Mouse (Mus musculus): Measurements from ENCODE around the gene Rbm12. TPM values are rescaled to one million over a fixed set of nuclear protein-coding genes. Genes with fewer than 3 reads are reported as not detected.

Gene Rbm12
- 50.8 and 52.6 TPM in 2 replicates for polyA plus RNA-seq (2016; fragmentation: Nextera tagmentation; extraction: Ambion mirVana)

DNA sequence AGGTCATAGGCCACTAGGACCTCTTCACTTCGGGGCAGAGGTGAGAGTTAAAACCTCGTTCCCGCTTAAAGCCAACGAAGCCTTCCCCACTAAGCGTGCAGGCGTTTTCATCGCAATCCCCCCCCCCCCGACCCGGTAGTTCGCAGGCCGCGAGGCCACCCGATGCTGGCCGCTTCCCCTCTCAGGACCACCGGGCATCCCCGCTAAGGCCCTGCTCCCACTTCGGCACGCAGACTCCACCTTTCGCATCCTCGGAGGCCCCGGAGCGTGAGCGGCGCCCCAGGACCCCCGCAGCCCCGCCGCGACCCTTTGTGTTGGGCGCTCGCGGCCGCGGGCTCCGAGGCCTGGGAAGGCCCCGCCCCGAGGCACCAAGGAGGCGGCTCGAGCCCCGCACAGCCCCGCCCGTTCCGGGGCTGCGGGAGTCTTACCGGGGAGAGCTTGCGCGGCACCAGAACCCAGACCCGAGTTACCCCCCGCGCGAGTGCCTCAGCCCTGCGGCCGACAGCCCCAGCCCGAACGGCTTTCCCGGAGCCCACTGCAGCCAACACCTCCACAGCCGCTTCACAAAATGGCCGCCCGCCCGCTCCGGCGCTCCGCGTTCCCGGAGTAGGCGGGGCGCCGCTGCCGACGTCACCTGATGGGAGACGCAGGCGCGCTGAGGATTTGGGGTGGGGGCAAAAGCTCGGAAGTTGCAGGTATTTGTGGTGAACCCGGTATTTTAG is at the start of gene Rbm12, which contains the start of gene Cpne1:
Rbm12 (minus strand) TSS at position 621 of the 722 bp plus-strand sequence.
Cpne1 (minus strand) TSS at position 608 of the 722 bp plus-strand sequence.
- under 1% methylated on average over 74 of the region's 74 CpGs for WGBS
- DNase-seq (ENCODE audit: low spot score): peak; percentile 97
- Histone ChIP-seq H3K4me3 (peak within 1 kb of the TSS; percentile 93), H3K36me3 (replicated peaks) (peaks cover 30% of the 10 kb centered on the region), H3K4me1 (peaks cover 15% of the 10 kb centered on the region), H3K27ac (replicated peaks) (peak within 1 kb of the TSS; percentile 96), H3K9me3 (no peaks in the 10 kb centered on the region), H3K27me3 (replicated peaks; ENCODE audit: low read depth, poor library complexity, severe bottlenecking) (no peaks in the 10 kb centered on the region)

DNA sequence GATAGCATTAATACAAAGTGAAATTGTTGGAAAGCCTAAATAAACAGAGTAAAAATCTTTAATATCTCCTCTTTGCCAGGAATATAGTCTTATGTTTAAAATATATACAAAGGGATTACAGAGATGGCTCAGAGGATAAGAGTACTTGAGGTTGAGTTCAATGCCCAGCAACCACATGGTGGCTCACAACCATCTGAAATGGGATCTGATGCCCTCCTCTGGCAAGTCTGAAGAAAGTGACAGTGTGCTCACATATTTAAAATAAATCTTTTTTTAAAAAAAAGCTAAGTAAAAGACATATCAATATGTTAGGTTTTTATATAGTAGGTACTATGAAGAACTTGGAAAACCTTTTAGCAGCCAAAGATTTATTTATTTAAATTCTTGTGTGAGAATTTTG is 39.8 kb upstream of the Rbm12 start:
- Histone ChIP-seq H3K27me3 (replicated peaks; ENCODE audit: low read depth, poor library complexity, severe bottlenecking) (no peaks in the 10 kb centered on the region), H3K9me3 (no peaks in the 10 kb centered on the region), H3K36me3 (replicated peaks) (peaks cover 100% of the 10 kb centered on the region), H3K4me3 (no peak overlapping the region), H3K4me1 (no peaks in the 10 kb centered on the region), H3K27ac (replicated peaks) (no peak overlapping the region)
- DNase-seq (ENCODE audit: low spot score): no peak

DNA sequence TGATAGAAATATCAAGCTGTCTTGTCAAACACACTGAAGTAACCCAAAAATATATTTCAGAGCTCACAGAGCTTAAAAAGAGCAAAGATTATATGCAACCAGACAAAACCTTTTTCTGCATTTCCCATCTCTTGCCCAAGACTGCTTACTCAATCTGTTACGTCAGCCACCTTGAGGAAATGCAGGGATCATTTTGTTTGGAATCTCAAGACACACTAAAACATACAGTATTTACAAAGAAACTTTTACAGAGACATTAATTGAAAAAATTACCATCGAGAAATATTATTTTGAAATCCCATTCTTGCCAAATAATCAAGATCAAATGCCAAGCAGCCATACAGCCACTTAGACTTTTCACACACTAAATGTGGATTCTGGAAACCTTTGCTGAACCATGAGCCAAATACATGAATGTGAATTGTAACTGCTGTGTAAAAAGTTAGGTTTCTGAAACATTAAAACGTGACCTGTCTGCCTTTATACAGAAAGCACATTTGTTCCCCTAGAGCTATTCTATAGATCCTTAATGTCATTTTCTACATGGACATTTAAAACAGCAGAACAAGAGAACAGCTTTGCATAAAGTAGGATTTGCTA is 35.6 kb upstream of the Rbm12 start:
- WGBS: 94% methylated on average over 3 of the region's 3 CpGs
- H3K4me3 ChIP-seq: no peak overlapping the region
- no peak for DNase-seq (ENCODE audit: low spot score)
- no peak overlapping the region for H3K27ac ChIP-seq (replicated peaks)
- H3K27me3 ChIP-seq (replicated peaks; ENCODE audit: low read depth, poor library complexity, severe bottlenecking): no peaks in the 10 kb centered on the region
- H3K4me1 ChIP-seq: peaks cover 21% of the 10 kb centered on the region
- no peaks in the 10 kb centered on the region for H3K9me3 ChIP-seq
- peaks cover 64% of the 10 kb centered on the region for H3K36me3 ChIP-seq (replicated peaks)

DNA sequence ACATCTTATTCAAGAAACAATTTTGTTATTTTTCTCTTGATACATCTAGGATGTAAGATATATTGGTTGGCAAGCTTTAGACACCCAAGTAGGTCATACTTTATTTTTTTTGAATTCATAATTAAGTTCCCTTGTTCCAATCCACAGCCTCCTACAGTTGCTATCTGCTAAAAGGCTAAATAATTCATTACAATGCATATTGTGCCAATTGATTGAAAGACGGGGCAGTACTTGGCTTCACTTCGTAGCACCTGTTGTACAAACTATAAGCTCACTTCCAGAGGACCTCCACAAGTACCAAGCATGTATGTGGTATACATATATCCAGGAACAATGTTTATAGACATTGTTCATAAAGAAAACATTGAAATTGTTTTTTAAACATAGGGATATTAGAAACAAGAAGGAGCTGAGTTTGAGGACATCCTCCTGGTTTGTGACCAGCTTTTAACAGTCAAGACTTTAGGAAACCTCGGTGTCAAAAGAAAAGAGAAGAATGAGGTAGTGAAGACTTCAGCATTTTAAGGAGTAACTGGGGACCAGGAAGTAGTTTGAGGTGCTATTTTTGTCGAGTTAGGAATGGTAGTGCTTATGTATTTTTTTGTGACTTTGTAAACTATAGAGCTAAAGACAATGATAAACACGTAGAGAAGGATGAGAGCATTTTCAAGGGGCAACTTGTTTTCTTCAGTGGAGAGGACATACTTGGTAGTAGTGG is 34.7 kb upstream of the Rbm12 start:
- H3K27me3 ChIP-seq (replicated peaks; ENCODE audit: low read depth, poor library complexity, severe bottlenecking): no peaks in the 10 kb centered on the region
- no peak for DNase-seq (ENCODE audit: low spot score)
- no peak overlapping the region for H3K27ac ChIP-seq (replicated peaks)
- WGBS: 78% methylated on average over 5 of the region's 5 CpGs
- peaks cover 61% of the 10 kb centered on the region for H3K36me3 ChIP-seq (replicated peaks)
- H3K9me3 ChIP-seq: no peaks in the 10 kb centered on the region
- H3K4me3 ChIP-seq: no peak overlapping the region
- peaks cover 21% of the 10 kb centered on the region for H3K4me1 ChIP-seq

DNA sequence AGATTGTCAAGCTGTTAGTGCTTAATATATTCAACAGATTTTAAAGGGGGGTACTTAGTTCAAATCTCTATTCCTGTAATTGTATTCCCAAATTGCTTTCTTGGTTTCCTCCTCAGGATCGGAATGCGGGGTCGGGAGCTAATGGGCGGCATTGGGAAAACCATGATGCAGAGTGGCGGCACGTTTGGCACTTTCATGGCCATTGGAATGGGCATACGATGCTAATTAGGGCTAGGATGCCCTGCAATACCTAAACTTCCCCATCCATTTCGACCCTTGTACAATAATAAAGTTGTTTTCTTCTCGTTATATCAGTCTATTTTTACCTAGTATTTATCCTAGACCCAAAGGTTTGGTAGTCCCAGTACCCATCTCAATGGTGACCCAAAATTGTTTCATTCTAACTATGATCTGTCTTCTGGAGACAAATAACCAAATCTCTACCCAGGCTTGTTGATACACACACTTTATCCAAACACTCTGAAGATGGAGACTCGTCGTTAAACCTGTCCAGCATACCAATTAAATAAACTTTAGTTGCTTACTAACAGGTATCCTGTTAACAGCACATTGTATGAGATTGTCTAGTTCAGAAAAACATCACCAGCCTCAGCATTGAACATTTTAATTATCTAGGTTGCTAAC is 33.8 kb upstream of the Rbm12 start:
- 67% methylated on average over 11 of the region's 11 CpGs for WGBS
- H3K27me3 ChIP-seq (replicated peaks; ENCODE audit: low read depth, poor library complexity, severe bottlenecking): no peaks in the 10 kb centered on the region
- peaks cover 21% of the 10 kb centered on the region for H3K4me1 ChIP-seq
- H3K9me3 ChIP-seq: no peaks in the 10 kb centered on the region
- peaks cover 57% of the 10 kb centered on the region for H3K36me3 ChIP-seq (replicated peaks)
- no peak for DNase-seq (ENCODE audit: low spot score)
- no peak overlapping the region for H3K27ac ChIP-seq (replicated peaks)
- H3K4me3 ChIP-seq: peak overlapping the region; percentile 81; the same call in 1 of the 2 replicates

DNA sequence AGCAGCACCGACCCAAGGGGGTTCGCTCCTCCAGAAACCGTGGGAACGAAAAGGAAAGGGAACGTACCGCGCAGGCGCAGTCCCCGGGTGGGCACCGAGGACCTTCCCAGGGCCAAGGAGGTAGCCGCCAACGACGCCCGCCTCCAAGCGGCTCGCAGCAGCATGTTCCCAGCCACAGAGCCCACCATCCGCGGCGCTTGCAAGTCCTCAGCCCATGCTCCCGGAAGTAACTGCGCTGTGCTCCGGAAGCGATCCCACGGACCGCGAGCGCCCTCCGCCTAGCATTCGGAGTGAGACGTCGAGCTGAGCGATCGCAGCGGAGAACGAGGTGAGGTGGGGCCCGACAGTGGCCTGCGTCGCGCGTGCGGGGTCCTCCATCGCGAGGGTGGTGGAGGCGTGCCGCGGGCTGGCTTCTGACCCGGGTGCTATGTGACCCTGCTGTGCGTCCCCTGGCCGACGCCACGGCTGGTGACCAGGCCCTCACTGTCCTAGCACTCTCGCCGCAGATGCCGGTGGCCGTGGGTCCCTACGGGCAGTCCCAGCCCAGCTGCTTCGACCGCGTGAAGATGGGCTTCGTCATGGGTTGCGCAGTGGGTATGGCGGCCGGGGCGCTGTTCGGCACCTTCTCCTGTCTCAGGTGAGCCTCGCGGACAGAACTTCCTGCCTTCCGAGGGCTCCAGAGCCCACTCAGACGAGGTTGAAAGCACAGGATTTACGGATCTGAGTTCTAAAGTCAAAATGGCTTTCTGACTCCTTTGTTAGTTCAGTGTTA is 32.4 kb upstream of the Rbm12 start, which contains the start of the genes Romo1 and Nfs1:
Romo1 (plus strand) TSS at position 87 of the 772 bp plus-strand sequence.
Nfs1 (minus strand) TSS at position 234 of the 772 bp plus-strand sequence.
- H3K9me3 ChIP-seq: no peaks in the 10 kb centered on the region
- DNase-seq (ENCODE audit: low spot score): peak; percentile 98
- under 1% methylated on average over 70 of the region's 70 CpGs for WGBS
- H3K27me3 ChIP-seq (replicated peaks; ENCODE audit: low read depth, poor library complexity, severe bottlenecking): no peaks in the 10 kb centered on the region
- H3K36me3 ChIP-seq (replicated peaks): peaks cover 48% of the 10 kb centered on the region
- peak within 1 kb of the TSS; percentile 92 for H3K27ac ChIP-seq (replicated peaks)
- peak within 1 kb of the TSS; percentile 81 for H3K4me3 ChIP-seq
- peaks cover 21% of the 10 kb centered on the region for H3K4me1 ChIP-seq

DNA sequence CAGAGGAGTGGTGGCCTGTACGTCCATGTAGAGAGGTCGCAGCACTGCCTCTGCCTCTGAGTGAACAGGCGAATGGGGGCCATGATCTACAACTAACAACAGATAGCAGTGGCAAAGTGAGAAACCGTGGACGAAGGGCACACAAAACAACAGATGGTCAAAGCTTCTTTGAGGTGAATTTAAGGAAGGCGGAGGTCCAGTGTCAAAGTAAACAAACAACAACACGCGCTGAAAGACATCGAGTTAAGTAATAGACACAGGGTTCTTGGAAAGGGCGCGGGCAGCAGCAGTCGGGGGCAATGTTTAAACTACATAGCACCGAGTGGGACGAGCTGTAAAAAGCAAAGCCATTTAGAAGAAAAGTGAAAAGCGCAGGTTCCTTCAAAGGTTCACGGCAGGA is 31.6 kb upstream of the Rbm12 start:
- Histone ChIP-seq H3K27me3 (replicated peaks; ENCODE audit: low read depth, poor library complexity, severe bottlenecking) (no peaks in the 10 kb centered on the region), H3K9me3 (no peaks in the 10 kb centered on the region), H3K27ac (replicated peaks) (peak overlapping the region; percentile 92), H3K4me3 (peak overlapping the region; percentile 81), H3K4me1 (peaks cover 21% of the 10 kb centered on the region), H3K36me3 (replicated peaks) (peaks cover 46% of the 10 kb centered on the region)
- no peak for DNase-seq (ENCODE audit: low spot score)
- 3% methylated on average over 16 of the region's 16 CpGs for WGBS

DNA sequence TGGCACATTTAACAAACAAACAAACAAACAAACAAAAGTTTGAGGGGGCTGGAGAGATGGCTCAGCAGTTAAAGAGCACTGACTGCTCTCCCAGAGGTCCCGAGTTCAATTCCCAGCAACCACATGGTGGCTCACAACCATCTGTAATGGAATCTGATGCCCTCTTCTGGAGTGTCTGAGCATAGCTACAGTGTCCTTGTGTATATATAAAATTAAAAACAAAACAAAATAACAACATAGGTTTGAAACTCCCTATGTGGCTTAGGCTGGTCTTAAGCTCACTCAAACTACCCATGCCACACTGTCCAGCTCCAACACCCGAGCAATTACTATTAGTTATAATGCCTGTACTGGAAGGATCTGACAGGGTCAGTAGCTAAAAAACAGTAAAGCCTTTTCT is 31.0 kb upstream of the Rbm12 start:
- 82% methylated on average over 2 of the region's 2 CpGs for WGBS
- Histone ChIP-seq H3K27ac (replicated peaks) (no peak overlapping the region), H3K36me3 (replicated peaks) (peaks cover 41% of the 10 kb centered on the region), H3K27me3 (replicated peaks; ENCODE audit: low read depth, poor library complexity, severe bottlenecking) (no peaks in the 10 kb centered on the region), H3K4me1 (peaks cover 21% of the 10 kb centered on the region), H3K9me3 (no peaks in the 10 kb centered on the region), H3K4me3 (peak overlapping the region; percentile 81)
- DNase-seq (ENCODE audit: low spot score): no peak

DNA sequence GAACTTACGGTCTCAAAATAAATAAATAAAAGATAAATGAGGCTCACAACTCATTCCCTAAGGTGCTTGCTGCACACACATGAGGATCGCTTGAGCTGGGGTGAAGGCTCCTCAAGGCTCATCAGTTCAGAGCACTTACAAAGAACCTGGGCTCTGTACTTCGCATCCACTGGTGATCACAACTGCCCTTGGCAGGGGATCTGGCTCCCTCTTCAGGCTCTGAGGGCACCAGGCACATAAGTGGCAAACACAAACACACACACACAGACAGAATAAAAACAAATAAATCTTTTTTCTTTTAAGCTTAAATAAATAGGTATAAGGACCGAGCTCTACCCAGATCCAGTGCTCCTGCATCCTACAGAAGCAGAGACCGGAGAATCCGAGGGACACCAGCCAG is 23.9 kb upstream of the Rbm12 start:
- H3K27ac ChIP-seq (replicated peaks): no peak overlapping the region
- 87% methylated on average over 6 of the region's 6 CpGs for WGBS

DNA sequence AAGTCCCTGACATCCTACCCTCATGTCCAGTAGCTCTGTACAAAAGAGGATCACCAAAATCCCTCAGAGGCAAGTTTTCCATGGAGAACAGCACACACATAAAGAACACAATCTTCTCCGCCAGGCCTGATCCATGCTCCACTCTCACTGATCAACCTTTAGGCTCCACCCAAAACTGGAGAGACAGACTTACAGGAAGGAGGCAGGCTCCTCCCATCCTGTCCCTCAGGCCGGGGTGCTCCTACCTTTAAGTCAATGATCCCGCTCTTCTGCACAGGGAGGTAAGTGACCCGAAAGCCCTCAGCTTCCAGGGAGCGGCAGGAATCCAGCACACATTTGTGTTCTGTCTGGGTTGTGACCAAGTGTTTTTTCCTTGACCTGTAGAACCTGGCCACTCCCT is 22.4 kb upstream of the Rbm12 start:
- H3K9me3 ChIP-seq: no peaks in the 10 kb centered on the region
- no peak for DNase-seq (ENCODE audit: low spot score)
- no peak overlapping the region for H3K4me3 ChIP-seq
- 90% methylated on average over 5 of the region's 5 CpGs for WGBS
- H3K27ac ChIP-seq (replicated peaks): no peak overlapping the region
- H3K36me3 ChIP-seq (replicated peaks): peaks cover 43% of the 10 kb centered on the region
- no peaks in the 10 kb centered on the region for H3K4me1 ChIP-seq
- H3K27me3 ChIP-seq (replicated peaks; ENCODE audit: low read depth, poor library complexity, severe bottlenecking): no peaks in the 10 kb centered on the region

More for the DNA sequence above, 23.9 kb upstream of the Rbm12 start:
- no peaks in the 10 kb centered on the region for H3K4me1 ChIP-seq
- DNase-seq (ENCODE audit: low spot score): no peak
- H3K27me3 ChIP-seq (replicated peaks; ENCODE audit: low read depth, poor library complexity, severe bottlenecking): no peaks in the 10 kb centered on the region
- H3K9me3 ChIP-seq: no peaks in the 10 kb centered on the region
- H3K36me3 ChIP-seq (replicated peaks): peaks cover 40% of the 10 kb centered on the region
- no peak overlapping the region for H3K4me3 ChIP-seq

DNA sequence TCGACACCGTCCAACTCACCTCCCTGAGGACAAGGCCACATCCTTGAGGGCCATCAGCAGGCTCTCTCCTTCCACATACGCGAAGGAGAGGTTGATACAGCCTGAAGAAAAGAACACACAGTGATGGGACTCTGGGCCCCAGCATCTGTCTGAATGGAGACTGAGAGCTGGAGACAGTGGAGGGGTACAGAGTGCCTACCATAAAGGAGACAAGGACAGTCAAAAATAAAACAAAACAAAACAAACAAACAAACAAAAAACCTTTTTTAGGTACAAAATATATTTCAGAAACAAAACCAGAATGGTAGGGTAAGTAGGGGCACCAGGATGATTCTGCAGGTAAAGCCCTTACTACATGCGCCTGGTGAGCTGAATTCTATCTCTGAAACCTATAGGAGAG is 15.2 kb upstream of the Rbm12 start, which contains the start of gene Gm28036:
Gm28036 (minus strand) TSS at position 101 of the 400 bp plus-strand sequence.
- H3K4me1 ChIP-seq: no peaks in the 10 kb centered on the region
- peaks cover 67% of the 10 kb centered on the region for H3K36me3 ChIP-seq (replicated peaks)
- 94% methylated on average over 5 of the region's 5 CpGs for WGBS
- DNase-seq (ENCODE audit: low spot score): no peak
- H3K27ac ChIP-seq (replicated peaks): no peak within 1 kb of the TSS
- no peak within 1 kb of the TSS for H3K4me3 ChIP-seq
- no peaks in the 10 kb centered on the region for H3K27me3 ChIP-seq (replicated peaks; ENCODE audit: low read depth, poor library complexity, severe bottlenecking)
- H3K9me3 ChIP-seq: no peaks in the 10 kb centered on the region
